Mouse (Mus musculus): Measurements from ENCODE around the gene Vmn1r151. TPM values are rescaled to one million over a fixed set of nuclear protein-coding genes. Genes with fewer than 3 reads are reported as not detected.
"Not testable (repeated sequence)": the region's sequence is repeated elsewhere in the genome, so short reads cannot be mapped to it uniquely, and the experiment has no call there.

Gene Vmn1r151
- total RNA-seq (2014; fragmentation: Nextera tagmentation) (not detected in 2 replicates), total RNA-seq (2017) (not detected in 2 replicates), polyA plus RNA-seq (2012) (not detected in 2 replicates)

DNA sequence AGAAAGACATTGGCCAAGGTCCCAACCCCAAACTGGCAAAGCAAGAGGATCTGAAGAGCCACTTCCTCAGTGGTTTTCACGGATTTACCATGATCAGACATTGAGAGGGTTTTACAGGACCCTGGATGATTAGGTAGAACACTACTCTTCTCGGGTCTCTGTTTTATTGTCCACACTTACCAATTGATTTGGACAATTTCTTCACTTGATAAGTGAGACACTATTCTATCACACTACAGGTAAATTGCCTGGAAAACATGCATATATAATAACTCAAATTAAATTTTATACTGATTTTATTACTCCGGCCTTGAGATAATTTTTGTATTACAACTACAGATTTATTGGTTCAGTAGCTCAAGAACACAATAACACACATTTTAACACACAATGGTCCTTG lies at the start of gene Vmn1r151:
Gene Vmn1r151, minus strand, starts transcription at position 101 of the 400 bp plus-strand sequence.
- not testable (repeated sequence) for DNase-seq (ENCODE audit: low spot score)

GRCm38 (mm10) chr7:22534787-22535186 lies 35.3 kb upstream of the Vmn1r151 start, which contains the start of gene Gm8677:
Gm8677 (minus strand) TSS chr7:22534887.
- not testable (repeated sequence) for ATAC-seq (ENCODE audit: extremely low read depth, insufficient number of reproducible peaks, low FRiP score, poor library complexity, severe bottlenecking); DNase-seq (ENCODE audit: low spot score); H3K9me3 ChIP-seq (replicated peaks); H3K27me3 ChIP-seq (ENCODE audit: insufficient read depth, low read length); H3K4me3 ChIP-seq (ENCODE audit: low read depth, low read length); H3K4me1 ChIP-seq (ENCODE audit: insufficient read depth, low read depth, low read length); H3K36me3 ChIP-seq (replicated peaks)

More for the DNA sequence above, at the start of gene Vmn1r151:
- H3K27me3 ChIP-seq (ENCODE audit: insufficient read depth, low read length); H3K9me3 ChIP-seq (replicated peaks); H3K36me3 ChIP-seq (replicated peaks); ATAC-seq (ENCODE audit: extremely low read depth, insufficient number of reproducible peaks, low FRiP score, poor library complexity, severe bottlenecking); H3K4me1 ChIP-seq (ENCODE audit: insufficient read depth, low read depth, low read length); H3K4me3 ChIP-seq (ENCODE audit: low read depth, low read length): not testable (repeated sequence)

- DNase-seq (ENCODE audit: low spot score); ATAC-seq (ENCODE audit: extremely low read depth, insufficient number of reproducible peaks, low FRiP score, poor library complexity, severe bottlenecking); H3K9me3 ChIP-seq (replicated peaks); H3K27me3 ChIP-seq (ENCODE audit: insufficient read depth, low read length); H3K4me1 ChIP-seq (ENCODE audit: insufficient read depth, low read depth, low read length); H3K4me3 ChIP-seq (ENCODE audit: low read depth, low read length); H3K36me3 ChIP-seq (replicated peaks): not testable (repeated sequence)
These were observed 23.2 kb upstream of the Vmn1r151 start, which contains the start of gene Vmn1r152 for GRCm38 (mm10) chr7:22522667-22523066. Vmn1r152 (plus strand) TSS chr7:22522967.

DNA sequence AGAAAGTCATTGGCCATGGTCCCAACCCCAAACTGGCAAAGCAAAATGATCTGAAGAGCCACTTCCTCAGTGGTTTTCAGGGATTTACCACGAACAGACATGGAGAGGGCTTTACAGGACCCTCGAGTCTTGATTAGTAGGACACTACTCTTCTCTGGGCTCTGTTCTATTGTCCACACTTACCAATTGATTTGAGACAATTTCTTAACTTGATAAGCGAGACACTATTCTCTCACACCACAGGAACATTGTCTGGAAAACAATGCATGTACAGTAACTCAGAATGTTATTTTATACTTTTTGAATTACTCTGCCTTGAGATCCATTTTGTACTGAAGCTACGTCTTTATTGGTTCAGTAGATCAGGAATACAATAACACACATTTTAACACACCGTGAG lies 35.5 kb downstream of the Vmn1r151 start, which contains the start of gene Gm10665:
Gene Gm10665, minus strand, starts transcription at position 101 of the 400 bp plus-strand sequence.
- not testable (repeated sequence) for ATAC-seq (ENCODE audit: extremely low read depth, insufficient number of reproducible peaks, low FRiP score, poor library complexity, severe bottlenecking); H3K4me1 ChIP-seq (ENCODE audit: insufficient read depth, low read depth, low read length)

More for the DNA sequence above, 35.5 kb downstream of the Vmn1r151 start, which contains the start of gene Gm10665:
- H3K4me3 ChIP-seq (ENCODE audit: low read depth, low read length); H3K36me3 ChIP-seq (replicated peaks); DNase-seq (ENCODE audit: low spot score); H3K9me3 ChIP-seq (replicated peaks); H3K27me3 ChIP-seq (ENCODE audit: insufficient read depth, low read length): not testable (repeated sequence)

Other genes starting within 250 kb of the Vmn1r151 start
- gene Gm4187, start 170.0 kb downstream of the Vmn1r151 start, total RNA-seq (2014; fragmentation: Nextera tagmentation): not detected in 2 replicates
- not detected in 2 replicates for gene Gm4187, start 170.0 kb downstream of the Vmn1r151 start, total RNA-seq (2017)
- not detected in 2 replicates for gene Gm4187, start 170.0 kb downstream of the Vmn1r151 start, polyA plus RNA-seq (2012)
- gene Gm8660, start 128.6 kb downstream of the Vmn1r151 start, total RNA-seq (2014; fragmentation: Nextera tagmentation): not detected in 2 replicates
- gene Gm8660, start 128.6 kb downstream of the Vmn1r151 start, total RNA-seq (2017): not detected in 2 replicates
- gene Gm8660, start 128.6 kb downstream of the Vmn1r151 start, polyA plus RNA-seq (2012): not detected in 2 replicates
- gene Vmn1r148, start 86.1 kb downstream of the Vmn1r151 start, total RNA-seq (2014; fragmentation: Nextera tagmentation): not detected in 2 replicates
- not detected in 2 replicates for gene Vmn1r148, start 86.1 kb downstream of the Vmn1r151 start, total RNA-seq (2017)
- not detected in 2 replicates for gene Vmn1r148, start 86.1 kb downstream of the Vmn1r151 start, polyA plus RNA-seq (2012)
- not detected in 2 replicates for gene Vmn1r149, start 61.4 kb downstream of the Vmn1r151 start, total RNA-seq (2014; fragmentation: Nextera tagmentation)
- gene Vmn1r149, start 61.4 kb downstream of the Vmn1r151 start, total RNA-seq (2017): not detected in 2 replicates
- gene Vmn1r149, start 61.4 kb downstream of the Vmn1r151 start, polyA plus RNA-seq (2012): not detected in 2 replicates
- gene Gm10665, start 35.6 kb downstream of the Vmn1r151 start, total RNA-seq (2014; fragmentation: Nextera tagmentation): not detected in 2 replicates
- not detected in 2 replicates for gene Gm10665, start 35.6 kb downstream of the Vmn1r151 start, total RNA-seq (2017)
- not detected in 2 replicates for gene Gm10665, start 35.6 kb downstream of the Vmn1r151 start, polyA plus RNA-seq (2012)
- gene Vmn1r152, start 23.3 kb upstream of the Vmn1r151 start, total RNA-seq (2014; fragmentation: Nextera tagmentation): not detected in 2 replicates
- gene Vmn1r152, start 23.3 kb upstream of the Vmn1r151 start, total RNA-seq (2017): 0.16 TPM in 1 of 2 replicates, not detected in the other
- not detected in 2 replicates for gene Vmn1r152, start 23.3 kb upstream of the Vmn1r151 start, polyA plus RNA-seq (2012)
- not detected in 2 replicates for gene Gm8677, start 35.2 kb upstream of the Vmn1r151 start, total RNA-seq (2014; fragmentation: Nextera tagmentation)
- not detected in 2 replicates for gene Gm8677, start 35.2 kb upstream of the Vmn1r151 start, total RNA-seq (2017)
- not detected in 2 replicates for gene Gm8677, start 35.2 kb upstream of the Vmn1r151 start, polyA plus RNA-seq (2012)
- not detected in 2 replicates for gene Gm4201, start 65.7 kb upstream of the Vmn1r151 start, total RNA-seq (2014; fragmentation: Nextera tagmentation)
- gene Gm4201, start 65.7 kb upstream of the Vmn1r151 start, total RNA-seq (2017): not detected in 2 replicates
- gene Gm4201, start 65.7 kb upstream of the Vmn1r151 start, polyA plus RNA-seq (2012): not detected in 2 replicates
- not detected in 2 replicates for gene Gm4565, start 88.4 kb upstream of the Vmn1r151 start, total RNA-seq (2014; fragmentation: Nextera tagmentation)
- not detected in 2 replicates for gene Gm4565, start 88.4 kb upstream of the Vmn1r151 start, total RNA-seq (2017)
- not detected in 2 replicates for gene Gm4565, start 88.4 kb upstream of the Vmn1r151 start, polyA plus RNA-seq (2012)
- gene Vmn1r155, start 158.3 kb upstream of the Vmn1r151 start, total RNA-seq (2014; fragmentation: Nextera tagmentation): not detected in 2 replicates
- not detected in 2 replicates for gene Vmn1r155, start 158.3 kb upstream of the Vmn1r151 start, total RNA-seq (2017)
- gene Vmn1r155, start 158.3 kb upstream of the Vmn1r151 start, polyA plus RNA-seq (2012): not detected in 2 replicates
- not detected in 2 replicates for gene Gm8693, start 192.6 kb upstream of the Vmn1r151 start, total RNA-seq (2014; fragmentation: Nextera tagmentation)
- gene Gm8693, start 192.6 kb upstream of the Vmn1r151 start, total RNA-seq (2017): not detected in 2 replicates
- not detected in 2 replicates for gene Gm8693, start 192.6 kb upstream of the Vmn1r151 start, polyA plus RNA-seq (2012)
- gene Gm4567, start 220.0 kb upstream of the Vmn1r151 start, total RNA-seq (2014; fragmentation: Nextera tagmentation): not detected in 2 replicates
- gene Gm4567, start 220.0 kb upstream of the Vmn1r151 start, total RNA-seq (2017): not detected in 2 replicates
- not detected in 2 replicates for gene Gm4567, start 220.0 kb upstream of the Vmn1r151 start, polyA plus RNA-seq (2012)

Data from G1E (cell line).